Mouse (Mus musculus): Measurements from ENCODE around the gene Asic4. TPM values are rescaled to one million over a fixed set of nuclear protein-coding genes. Genes with fewer than 3 reads are reported as not detected.
A peak's percentile ranks its signal among the peaks of the same experiment; 100 is the strongest.

Gene Asic4
- polyA plus RNA-seq, 1 experiment from 2014 or later, result 19.0 TPM

- 55% methylated on average over 11 of the region's 11 CpGs for WGBS
- no peak overlapping the region for H3K4me3 ChIP-seq
These were observed 26.4 kb upstream of the Asic4 start for GRCm38 (mm10) chr1:75423780-75424390.

GRCm38 (mm10) chr1:75425796-75426471 lies 24.3 kb upstream of the Asic4 start:
- Histone ChIP-seq H3K27me3 (peaks cover 45% of the 10 kb centered on the region), H3K4me2 (replicated peaks) (no peak overlapping the region), H3K27ac (no peak overlapping the region), H3K9ac (no peak overlapping the region), H3K9me3 (replicated peaks) (no peaks in the 10 kb centered on the region), H3K36me3 (no peaks in the 10 kb centered on the region), H3K4me1 (peaks cover 38% of the 10 kb centered on the region), H3K4me3 (no peak overlapping the region)
- 40% methylated on average over 10 of the region's 10 CpGs for WGBS
- ATAC-seq (ENCODE audit: low FRiP score), result no peak

More at GRCm38 (mm10) chr1:75423780-75424390, 26.4 kb upstream of the Asic4 start:
- no peak for ATAC-seq (ENCODE audit: low FRiP score)
- Histone ChIP-seq H3K27me3 (peaks cover 52% of the 10 kb centered on the region), H3K27ac (no peak overlapping the region), H3K4me2 (replicated peaks) (0 out of 2 replicates have a peak overlapping the region, but pooled peaks have one; percentile 58), H3K9ac (no peak overlapping the region; the same call in 1 of the 2 replicates), H3K9me3 (replicated peaks) (no peaks in the 10 kb centered on the region), H3K4me1 (peaks cover 38% of the 10 kb centered on the region), H3K36me3 (no peaks in the 10 kb centered on the region)

- H3K36me3 ChIP-seq, result peaks cover 3% of the 10 kb centered on the region; the same call in 1 of the 2 replicates
- H3K4me3 ChIP-seq, result peak within 1 kb of the TSS; percentile 62
- peak within 1 kb of the TSS; percentile 77 for H3K9ac ChIP-seq
- H3K4me2 ChIP-seq (replicated peaks), result peak within 1 kb of the TSS; percentile 75
- peak; percentile 80 for ATAC-seq (ENCODE audit: low FRiP score)
- no peaks in the 10 kb centered on the region for H3K9me3 ChIP-seq (replicated peaks)
- H3K4me1 ChIP-seq, result peaks cover 22% of the 10 kb centered on the region
- H3K27ac ChIP-seq, result peak within 1 kb of the TSS; percentile 66
- H3K27me3 ChIP-seq, result peaks cover 7% of the 10 kb centered on the region; the same call in 1 of the 2 replicates
- WGBS, result 6% methylated on average over 28 of the region's 28 CpGs
These were observed 14.5 kb upstream of the Asic4 start, which contains the start of gene Gmppa for GRCm38 (mm10) chr1:75435475-75436328. Gene Gmppa, plus strand, starts transcription at chr1:75435930.

- Histone ChIP-seq H3K9me3 (replicated peaks) (no peaks in the 10 kb centered on the region), H3K36me3 (peaks cover 7% of the 10 kb centered on the region; the same call in 1 of the 2 replicates), H3K4me1 (peaks cover 43% of the 10 kb centered on the region), H3K9ac (no peak overlapping the region), H3K27me3 (0 out of 2 replicates have a peak, but pooled peaks cover 3% of the 10 kb centered on the region), H3K4me2 (replicated peaks) (no peak overlapping the region), H3K27ac (peak overlapping the region; percentile 55), H3K4me3 (no peak overlapping the region)
- no peak for ATAC-seq (ENCODE audit: low FRiP score)
- 78% methylated on average over 8 of the region's 9 CpGs for WGBS
These were observed 11.5 kb upstream of the Asic4 start for GRCm38 (mm10) chr1:75438782-75439181.

- Histone ChIP-seq H3K4me3 (no peak overlapping the region), H3K9me3 (replicated peaks) (no peaks in the 10 kb centered on the region), H3K9ac (no peak overlapping the region), H3K36me3 (peaks cover 7% of the 10 kb centered on the region; the same call in 1 of the 2 replicates), H3K27ac (no peak overlapping the region; the same call in 1 of the 2 replicates), H3K4me1 (peaks cover 62% of the 10 kb centered on the region), H3K4me2 (replicated peaks) (no peak overlapping the region), H3K27me3 (peaks cover 8% of the 10 kb centered on the region)
- WGBS, result 91% methylated on average over 7 of the region's 7 CpGs
- no peak for ATAC-seq (ENCODE audit: low FRiP score)
These were observed 9.6 kb upstream of the Asic4 start for GRCm38 (mm10) chr1:75440661-75441060.

- no peak for ATAC-seq (ENCODE audit: low FRiP score)
- peaks cover 7% of the 10 kb centered on the region; the same call in 1 of the 2 replicates for H3K36me3 ChIP-seq
- H3K4me2 ChIP-seq (replicated peaks), result no peak overlapping the region
- H3K4me3 ChIP-seq, result no peak overlapping the region
- peaks cover 13% of the 10 kb centered on the region for H3K27me3 ChIP-seq
- H3K9ac ChIP-seq, result no peak overlapping the region
- H3K9me3 ChIP-seq (replicated peaks), result no peaks in the 10 kb centered on the region
- WGBS, result 86% methylated on average over 14 of the region's 15 CpGs
- no peak overlapping the region for H3K27ac ChIP-seq
- peaks cover 65% of the 10 kb centered on the region for H3K4me1 ChIP-seq
These were observed 8.7 kb upstream of the Asic4 start for GRCm38 (mm10) chr1:75441471-75441996.

GRCm38 (mm10) chr1:75442171-75442570 lies 8.1 kb upstream of the Asic4 start:
- Histone ChIP-seq H3K9me3 (replicated peaks) (no peaks in the 10 kb centered on the region), H3K27ac (peak overlapping the region; percentile 92; the same call in 1 of the 2 replicates), H3K27me3 (peaks cover 13% of the 10 kb centered on the region), H3K4me3 (no peak overlapping the region), H3K9ac (no peak overlapping the region), H3K4me2 (replicated peaks) (no peak overlapping the region), H3K36me3 (peaks cover 7% of the 10 kb centered on the region; the same call in 1 of the 2 replicates), H3K4me1 (peaks cover 66% of the 10 kb centered on the region)
- WGBS, result 85% methylated on average over 9 of the region's 9 CpGs
- ATAC-seq (ENCODE audit: low FRiP score), result no peak

GRCm38 (mm10) chr1:75442811-75443210 lies 7.4 kb upstream of the Asic4 start:
- Histone ChIP-seq H3K27ac (peak overlapping the region; percentile 92), H3K4me1 (peaks cover 72% of the 10 kb centered on the region), H3K4me2 (replicated peaks) (peak overlapping the region; percentile 3; the same call in 1 of the 2 replicates), H3K27me3 (peaks cover 16% of the 10 kb centered on the region), H3K9ac (peak overlapping the region; percentile 45; the same call in 1 of the 2 replicates), H3K9me3 (replicated peaks) (no peaks in the 10 kb centered on the region), H3K4me3 (no peak overlapping the region), H3K36me3 (peaks cover 7% of the 10 kb centered on the region; the same call in 1 of the 2 replicates)
- peak; percentile 1; the same call in 1 of the 2 replicates for ATAC-seq (ENCODE audit: low FRiP score)
- 29% methylated on average over 8 of the region's 8 CpGs for WGBS

GRCm38 (mm10) chr1:75443247-75444024 lies 6.8 kb upstream of the Asic4 start:
- Histone ChIP-seq H3K27ac (peak overlapping the region; percentile 92), H3K4me3 (no peak overlapping the region), H3K27me3 (peaks cover 22% of the 10 kb centered on the region), H3K36me3 (peaks cover 7% of the 10 kb centered on the region; the same call in 1 of the 2 replicates), H3K4me2 (replicated peaks) (peak overlapping the region; percentile 24), H3K9me3 (replicated peaks) (no peaks in the 10 kb centered on the region), H3K4me1 (peaks cover 79% of the 10 kb centered on the region), H3K9ac (peak overlapping the region; percentile 45; the same call in 1 of the 2 replicates)
- ATAC-seq (ENCODE audit: low FRiP score), result peak; percentile 12; the same call in 1 of the 2 replicates
- 14% methylated on average over 13 of the region's 13 CpGs for WGBS

- ATAC-seq (ENCODE audit: low FRiP score), result peak; percentile 17; the same call in 1 of the 2 replicates
- H3K9ac ChIP-seq, result no peak overlapping the region
- peak overlapping the region; percentile 39; the same call in 1 of the 2 replicates for H3K4me2 ChIP-seq (replicated peaks)
These were observed 6.0 kb upstream of the Asic4 start for GRCm38 (mm10) chr1:75444208-75444607.

More at GRCm38 (mm10) chr1:75444208-75444607, 6.0 kb upstream of the Asic4 start:
- WGBS, result 23% methylated on average over 3 of the region's 3 CpGs
- Histone ChIP-seq H3K4me3 (no peak overlapping the region), H3K27ac (peak overlapping the region; percentile 92), H3K36me3 (peaks cover 7% of the 10 kb centered on the region; the same call in 1 of the 2 replicates), H3K9me3 (replicated peaks) (no peaks in the 10 kb centered on the region), H3K4me1 (peaks cover 79% of the 10 kb centered on the region), H3K27me3 (peaks cover 30% of the 10 kb centered on the region)
